Mouse (Mus musculus) erythroblast, embryonic 14.5 days (primary cell): ENCODE data around the gene Arid3b. TPM values are rescaled to one million over a fixed set of nuclear protein-coding genes. Genes with fewer than 3 reads are reported as not detected.

Source experiments
- H3K27me3 ChIP-seq: 2 replicates; pipeline ENCODE4 v1.6.1; 2012; ENCODE audit warnings: inconsistent platforms; ENCODE audit not compliant: control insufficient read depth
- H3K36me3 ChIP-seq: 2 replicates; pipeline ENCODE4 v1.6.1; 2012; ENCODE audit warnings: mild to moderate bottlenecking, inconsistent platforms; ENCODE audit not compliant: control insufficient read depth
- H3K4me1 ChIP-seq: 2 replicates; pipeline ENCODE4 v1.6.1; 2012; ENCODE audit warnings: inconsistent platforms; ENCODE audit not compliant: control insufficient read depth
- H3K4me3 ChIP-seq: replicated peaks from 2 replicates; pipeline ENCODE3; 2012; ENCODE audit warnings: moderate library complexity, mild to moderate bottlenecking, inconsistent platforms
- H3K9me3 ChIP-seq: 2 replicates; pipeline ENCODE4 v1.6.1; 2012; ENCODE audit warnings: low read length, inconsistent platforms, mixed read lengths; ENCODE audit not compliant: control insufficient read depth
- GATA1 ChIP-seq: IDR thresholded peaks from 2 replicates; pipeline ENCODE4 v1.6.1; 2012; ENCODE audit warnings: low read length, inconsistent platforms, mixed read lengths
- TAL1 ChIP-seq: IDR thresholded peaks from 3 replicates; pipeline ENCODE4 v1.6.1; 2012; ENCODE audit warnings: low read length, inconsistent platforms, mixed read lengths
- polyA plus RNA-seq: library from polyadenylated mRNA; stranded (reverse); fragments of >175 nt; gene quantifications from 2 replicates; pipeline ENCODE4 v1.2.3, GENCODE M21; 2012

The Arid3b gene
- polyA plus RNA-seq, 1 experiment: 1.8 TPM

DNA sequence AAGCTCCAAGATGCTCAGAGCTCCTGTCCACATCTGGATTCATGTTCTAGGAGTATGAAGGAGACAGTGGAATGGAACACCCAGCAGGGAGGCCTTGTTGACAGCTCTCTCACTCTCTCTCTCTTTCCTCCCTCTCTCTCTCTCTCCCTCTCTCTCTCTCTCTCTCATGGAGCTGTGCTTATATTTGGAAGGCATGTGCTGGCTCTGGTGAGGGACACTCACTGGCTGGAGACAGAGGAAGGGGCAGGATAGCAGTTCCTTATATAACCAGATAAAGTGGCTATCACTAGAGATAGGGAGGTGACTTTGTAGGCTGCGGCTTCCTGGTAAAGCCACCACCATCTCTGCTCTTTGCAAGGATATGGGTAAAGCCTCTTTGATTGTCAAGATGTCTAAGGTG is 66.4 kb downstream of the Arid3b start:
- TF ChIP-seq TAL1 (no peak), GATA1 (peak; percentile 10; the same call in 1 of the 2 replicates)
- Histone ChIP-seq H3K4me1 (peaks cover 93% of the 10 kb centered on the region), H3K36me3 (peaks cover 25% of the 10 kb centered on the region), H3K27me3 (peaks cover 7% of the 10 kb centered on the region), H3K9me3 (0 out of 2 replicates have a peak, but pooled peaks cover 2% of the 10 kb centered on the region), H3K4me3 (peak overlapping the region; percentile 57)

DNA sequence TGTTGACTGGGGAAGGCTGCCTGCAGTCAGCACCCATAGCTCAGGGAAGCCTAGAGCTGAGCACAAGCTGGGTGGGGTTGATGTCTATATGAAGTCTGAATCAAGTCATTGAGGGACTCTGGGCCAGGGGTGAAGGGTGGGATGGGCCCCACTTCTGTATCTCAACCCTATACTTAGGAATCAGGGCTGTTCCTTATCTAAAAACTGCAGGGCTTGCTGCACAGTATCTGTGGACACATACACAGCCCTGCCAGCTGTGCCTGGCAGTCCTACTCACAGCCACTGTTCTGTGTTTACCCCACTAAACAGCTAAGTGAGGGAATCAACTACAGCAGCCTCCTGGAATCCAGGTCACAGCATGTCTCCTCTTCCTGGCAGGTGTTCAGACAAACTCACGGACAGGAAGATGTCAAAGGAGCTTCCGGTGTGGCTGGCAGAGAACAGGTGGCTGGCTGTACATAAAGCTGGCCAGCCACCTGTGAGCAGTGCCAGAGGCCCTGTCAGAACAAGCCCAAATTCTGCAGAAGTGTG is 67.0 kb downstream of the Arid3b start:
- TF ChIP-seq TAL1 (peak; percentile 99), GATA1 (peak; percentile 93)
- H3K9me3 ChIP-seq: 0 out of 2 replicates have a peak, but pooled peaks cover 2% of the 10 kb centered on the region
- peaks cover 7% of the 10 kb centered on the region for H3K27me3 ChIP-seq
- peaks cover 25% of the 10 kb centered on the region for H3K36me3 ChIP-seq
- peaks cover 88% of the 10 kb centered on the region for H3K4me1 ChIP-seq
- peak overlapping the region; percentile 57 for H3K4me3 ChIP-seq

- Histone ChIP-seq H3K9me3 (0 out of 2 replicates have a peak, but pooled peaks cover under 1% of the 10 kb centered on the region), H3K36me3 (peaks cover 46% of the 10 kb centered on the region), H3K27me3 (peaks cover 7% of the 10 kb centered on the region), H3K4me1 (peaks cover 80% of the 10 kb centered on the region), H3K4me3 (no peak overlapping the region)
- TF ChIP-seq TAL1: no peak
- TF ChIP-seq GATA1: no peak
Observed at GRCm38 (mm10) chr9:57767231-57767630, 69.4 kb downstream of the Arid3b start.

DNA sequence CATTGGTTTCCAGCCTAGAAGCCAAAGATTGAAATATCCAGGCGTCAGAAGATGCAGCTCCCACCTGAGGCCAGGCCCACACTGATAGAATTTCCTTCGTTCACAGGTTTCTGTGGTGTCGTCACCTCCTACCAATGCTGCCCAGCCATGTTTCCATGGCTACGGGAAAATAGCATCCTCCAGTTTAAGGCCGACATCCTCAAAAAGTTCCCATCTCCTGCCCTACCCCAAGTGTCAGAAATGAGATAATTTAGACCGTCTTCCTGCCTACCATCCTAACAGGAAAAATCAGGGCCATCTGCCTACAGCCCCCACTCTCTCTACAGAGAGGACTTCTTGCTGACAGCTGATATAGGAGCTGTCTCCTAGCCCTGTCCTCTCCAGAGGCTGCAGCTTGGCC is 70.2 kb downstream of the Arid3b start:
- peaks cover 46% of the 10 kb centered on the region for H3K36me3 ChIP-seq
- peak overlapping the region; percentile 93 for H3K4me3 ChIP-seq
- H3K4me1 ChIP-seq: peaks cover 80% of the 10 kb centered on the region
- no peak for TF ChIP-seq TAL1
- no peak for TF ChIP-seq GATA1
- H3K9me3 ChIP-seq: no peaks in the 10 kb centered on the region
- H3K27me3 ChIP-seq: peaks cover 7% of the 10 kb centered on the region

GRCm38 (mm10) chr9:57765364-57766351 is 70.9 kb downstream of the Arid3b start, which contains the start of gene Clk3:
Clk3 (minus strand) TSS chr9:57765860.
- Histone ChIP-seq H3K4me3 (peak within 1 kb of the TSS; percentile 93), H3K4me1 (peaks cover 80% of the 10 kb centered on the region), H3K9me3 (no peaks in the 10 kb centered on the region), H3K27me3 (peaks cover 7% of the 10 kb centered on the region), H3K36me3 (peaks cover 51% of the 10 kb centered on the region)
- TF ChIP-seq TAL1: no peak
- no peak for TF ChIP-seq GATA1

DNA sequence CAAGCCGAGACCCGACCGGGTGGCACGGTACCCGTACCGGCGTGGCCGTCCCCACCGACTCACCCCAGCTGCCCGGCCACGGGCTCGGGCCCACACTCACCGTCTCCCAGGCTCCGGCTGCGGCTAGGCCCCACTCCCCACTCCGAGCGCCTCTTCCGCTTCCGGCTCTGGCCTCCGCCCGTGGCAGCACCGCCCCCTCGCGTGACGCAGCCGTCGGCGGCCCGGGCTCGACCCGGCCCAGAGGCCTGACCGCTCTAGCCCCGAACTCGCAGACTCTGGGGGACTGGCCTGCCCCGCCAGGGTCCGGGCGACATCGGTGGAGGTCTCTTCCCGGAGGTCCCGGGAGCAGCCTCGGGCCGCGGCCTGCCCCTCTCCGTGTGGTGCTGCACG is 71.6 kb downstream of the Arid3b start:
- no peaks in the 10 kb centered on the region for H3K9me3 ChIP-seq
- H3K4me1 ChIP-seq: peaks cover 80% of the 10 kb centered on the region
- TF ChIP-seq TAL1 (no peak), GATA1 (no peak)

GRCm38 (mm10) chr9:57764147-57764973 is 72.2 kb downstream of the Arid3b start:
- H3K4me3 ChIP-seq: peak overlapping the region; percentile 93
- peaks cover 62% of the 10 kb centered on the region for H3K36me3 ChIP-seq
- H3K27me3 ChIP-seq: peaks cover 7% of the 10 kb centered on the region
- peaks cover 80% of the 10 kb centered on the region for H3K4me1 ChIP-seq
- no peaks in the 10 kb centered on the region for H3K9me3 ChIP-seq
- TF ChIP-seq GATA1: no peak
- no peak for TF ChIP-seq TAL1

More for the DNA sequence above, 71.6 kb downstream of the Arid3b start:
- Histone ChIP-seq H3K4me3 (peak overlapping the region; percentile 93), H3K36me3 (peaks cover 57% of the 10 kb centered on the region), H3K27me3 (peaks cover 7% of the 10 kb centered on the region)

GRCm38 (mm10) chr9:57762563-57762991 is 74.0 kb downstream of the Arid3b start:
- peaks cover 7% of the 10 kb centered on the region for H3K27me3 ChIP-seq
- no peaks in the 10 kb centered on the region for H3K9me3 ChIP-seq
- peaks cover 85% of the 10 kb centered on the region for H3K4me1 ChIP-seq
- peaks cover 78% of the 10 kb centered on the region for H3K36me3 ChIP-seq
- TF ChIP-seq TAL1: no peak
- TF ChIP-seq GATA1: no peak
- H3K4me3 ChIP-seq: peak overlapping the region; percentile 93
